Mouse (Mus musculus): Measurements from ENCODE around the gene Chgb.

- TF ChIP-seq CTCF (IDR thresholded peaks at IDR 0.05; ENCODE audit: low read depth, low read length) (no peak), GATA1 (IDR thresholded peaks at IDR 0.05; ENCODE audit: borderline replicate concordance, low read length) (no peak), POLR2AphosphoS5 (IDR thresholded peaks at IDR 0.05; ENCODE audit: insufficient replicate concordance, low read depth, low read length) (no peak), TAL1 (conservative IDR thresholded peaks at IDR 0.05; ENCODE audit: low read depth, low read length) (no peak), GATA2 (IDR thresholded peaks at IDR 0.05; ENCODE audit: borderline replicate concordance, low read depth, low read length) (no peak)
Measured at GRCm38 (mm10) chr2:132741862-132742347, 39.2 kb upstream of the Chgb start.
